Mouse (Mus musculus) c-Kit-positive CD71-positive TER-119-positive erythroid progenitor cells, embryonic 14.5 days (primary cell): ENCODE data around the gene Capn5.

Experiments used
- DNase-seq: peaks from one replicate; pipeline ENCODE4 v3.0.0-alpha.2; 2013; ENCODE audit warnings: low spot score

Gene Capn5

GRCm38 (mm10) chr7:98148721-98149407, 29.2 kb downstream of the Capn5 start:
- DNase-seq = no peak

GRCm38 (mm10) chr7:98147766-98148165, 30.3 kb downstream of the Capn5 start:
- DNase-seq = no peak

- DNase-seq = no peak
These were observed 31.6 kb downstream of the Capn5 start for GRCm38 (mm10) chr7:98146447-98146845.

GRCm38 (mm10) chr7:98145842-98146446, 32.1 kb downstream of the Capn5 start:
- no peak for DNase-seq

- no peak for DNase-seq
These were observed 32.7 kb downstream of the Capn5 start, which contains the start of gene Omp for GRCm38 (mm10) chr7:98145402-98145801. Omp (minus strand) TSS chr7:98145502.

GRCm38 (mm10) chr7:98142648-98143047, 35.4 kb downstream of the Capn5 start:
- DNase-seq = no peak

- no peak for DNase-seq
These were observed 35.8 kb downstream of the Capn5 start for GRCm38 (mm10) chr7:98142247-98142646.

- no peak for DNase-seq
These were observed 36.9 kb downstream of the Capn5 start for GRCm38 (mm10) chr7:98141206-98141605.

- DNase-seq = no peak
These were observed 37.5 kb downstream of the Capn5 start for GRCm38 (mm10) chr7:98140597-98140996.

GRCm38 (mm10) chr7:98139216-98139615, 38.9 kb downstream of the Capn5 start:
- DNase-seq = no peak

GRCm38 (mm10) chr7:98137995-98138394, 40.1 kb downstream of the Capn5 start:
- DNase-seq = no peak

GRCm38 (mm10) chr7:98137583-98137982, 40.5 kb downstream of the Capn5 start:
- no peak for DNase-seq

GRCm38 (mm10) chr7:98131751-98132150, 46.3 kb downstream of the Capn5 start:
- DNase-seq = no peak

GRCm38 (mm10) chr7:98125473-98125872, 52.6 kb downstream of the Capn5 start:
- peak; percentile 44 for DNase-seq

GRCm38 (mm10) chr7:98124701-98125100, 53.4 kb downstream of the Capn5 start:
- DNase-seq = no peak

GRCm38 (mm10) chr7:98121673-98122072, 56.4 kb downstream of the Capn5 start:
- no peak for DNase-seq

- DNase-seq = no peak
These were observed 56.8 kb downstream of the Capn5 start for GRCm38 (mm10) chr7:98121241-98121640.

- peak; percentile 53 for DNase-seq
These were observed 57.7 kb downstream of the Capn5 start for GRCm38 (mm10) chr7:98120325-98120724.

- DNase-seq = no peak
These were observed 58.2 kb downstream of the Capn5 start for GRCm38 (mm10) chr7:98119961-98120232.

- no peak for DNase-seq
These were observed 58.7 kb downstream of the Capn5 start, which contains the start of gene Myo7a for GRCm38 (mm10) chr7:98119179-98119960. Myo7a (minus strand) TSS chr7:98119524.

GRCm38 (mm10) chr7:98117012-98117660, 60.9 kb downstream of the Capn5 start:
- DNase-seq = no peak

- no peak for DNase-seq
These were observed 63.4 kb downstream of the Capn5 start for GRCm38 (mm10) chr7:98114656-98115055.

- no peak for DNase-seq
These were observed 66.8 kb downstream of the Capn5 start for GRCm38 (mm10) chr7:98111233-98111632.
